Comparison of ENCODE assay signal across 17 mouse cellular contexts in genomic region chr14:37430656-37431055, GRCm38 (mm10).
DNase-seq lines count a peak whose midpoint lies in the region; TF ChIP-seq lines count a peak whose summit lies in the region.
"Had no signal": no experiment of that assay in that cellular context is flagged by ENCODE, and none has a peak within 500 bp of the region (broad histone marks: within the 10 kb centered on the region; RNA-seq: fewer than 3 reads in every experiment).

No protein-coding gene starts in this region.

- no peak overlapping the region for H3K27ac ChIP-seq in left cerebral cortex, adult 2 months
- H3K27ac ChIP-seq: forebrain, embryonic 15.5 days; heart, embryonic 13.5 days had no signal

- intact Hi-C loops in heart, postnatal 14 days (cut with DNase I): no loop called here
- intact Hi-C loops in left cerebral cortex, adult 2 months (cut with DNase I): no loop called here
- intact Hi-C loops in left cerebral cortex, postnatal 36 days (cut with DNase I): no loop called here

- DNase-seq in heart, adult 11 months: peak; percentile 76
- DNase-seq in heart, postnatal 14 days: no peak
- no peak for DNase-seq in left cerebral cortex, adult 2 months (ENCODE audit: extremely low spot score in 1 of 2, low spot score in 2 of 2)
- no peak for DNase-seq in left cerebral cortex, postnatal 36 days (ENCODE audit: low spot score in 2 of 2)
- peak; percentile 2 for DNase-seq in right cerebral cortex, adult 18-20 months
- no peak for DNase-seq in right cerebral cortex, postnatal 36 days (ENCODE audit: low spot score in 2 of 2)
- peak; percentile 11 for DNase-seq in retina, postnatal 1 day
- no peak for DNase-seq in ovary, postnatal 10 days (ENCODE audit: low spot score)
- DNase-seq: cerebellum, adult 2 months; gastrocnemius, postnatal 25 days; kidney, adult 11 months; kidney, postnatal 14 days; liver; lung, adult 18-20 months; thymus, postnatal 14 days had no signal

- TF ChIP-seq CTCF in left cerebral cortex, adult 2 months (IDR thresholded peaks at IDR 0.05): peak; percentile 16

- H3K4me3 ChIP-seq in left cerebral cortex, adult 2 months: no peak overlapping the region
- H3K4me3 ChIP-seq: forebrain, embryonic 15.5 days; heart, embryonic 13.5 days had no signal

Comparison
In these comparisons a context has a peak if more than half of its experiments do, and no peak if none do; other contexts are left out.
1. DNase-seq: peak in heart, adult 11 months (single experiment), right cerebral cortex, adult 18-20 months (single experiment) and retina, postnatal 1 day (single experiment); none in heart, postnatal 14 days (0 of 2), left cerebral cortex, adult 2 months (0 of 2), left cerebral cortex, postnatal 36 days (0 of 2), right cerebral cortex, postnatal 36 days (0 of 2) and ovary, postnatal 10 days (single experiment).